Mouse (Mus musculus) G1E (cell line): ENCODE measurements at regions not wholly inside any gene's neighbourhood (a gene's known extent, or its start where the extent isn't known, plus 50 kb on each side); places are given as distances from the start of the nearest gene placed in this dataset.

Source experiments
- ATAC-seq: 2 replicates; pipeline ENCODE4 v1.8.0; 2016; ENCODE audit warnings: mild to moderate bottlenecking; ENCODE audit not compliant: insufficient number of reproducible peaks, poor library complexity, low FRiP score, severe bottlenecking; ENCODE audit errors: extremely low read depth
- DNase-seq: peaks from one replicate; pipeline ENCODE4 v3.0.0; 2012; ENCODE audit warnings: low spot score
- H3K27me3 ChIP-seq: 2 replicates; pipeline ENCODE4 v1.6.1; 2012; ENCODE audit warnings: mild to moderate bottlenecking, low read length, inconsistent platforms; ENCODE audit not compliant: insufficient read depth
- H3K36me3 ChIP-seq: replicated peaks from 2 replicates; pipeline ENCODE3; 2012; ENCODE audit warnings: mild to moderate bottlenecking, inconsistent platforms
- H3K4me1 ChIP-seq: 2 replicates; pipeline ENCODE4 v1.6.1; 2012; ENCODE audit warnings: low read depth, low read length, inconsistent platforms, mixed read lengths; ENCODE audit not compliant: insufficient read depth
- H3K4me3 ChIP-seq: 2 replicates; pipeline ENCODE4 v1.5.1; 2012; ENCODE audit warnings: low read depth, mild to moderate bottlenecking, inconsistent platforms, low read length, moderate library complexity, mixed read lengths
- H3K9me3 ChIP-seq: replicated peaks from 2 replicates; pipeline ENCODE4 v1.6.1; 2012; ENCODE audit warnings: inconsistent platforms
- CTCF ChIP-seq: IDR thresholded peaks from 2 replicates; pipeline ENCODE4 v1.5.1; 2012; ENCODE audit warnings: low read depth, low read length, inconsistent platforms, mixed read lengths
- GATA1 ChIP-seq: IDR thresholded peaks from 2 replicates; pipeline ENCODE4 v1.6.1; 2012; ENCODE audit warnings: borderline replicate concordance, low read length, inconsistent platforms, mixed read lengths
- GATA2 ChIP-seq: IDR thresholded peaks from 2 replicates; pipeline ENCODE4 v1.6.1; 2012; ENCODE audit warnings: low read depth, low read length, inconsistent platforms, borderline replicate concordance
- POLR2AphosphoS5 ChIP-seq: IDR thresholded peaks from 2 replicates; pipeline ENCODE4 v1.6.1; 2012; ENCODE audit warnings: low read depth, low read length, inconsistent platforms; ENCODE audit not compliant: insufficient replicate concordance
- TAL1 ChIP-seq: conservative IDR thresholded peaks from 2 replicates; pipeline ENCODE4 v1.6.1; 2012; ENCODE audit warnings: low read depth, low read length, inconsistent platforms, mixed read lengths

DNA sequence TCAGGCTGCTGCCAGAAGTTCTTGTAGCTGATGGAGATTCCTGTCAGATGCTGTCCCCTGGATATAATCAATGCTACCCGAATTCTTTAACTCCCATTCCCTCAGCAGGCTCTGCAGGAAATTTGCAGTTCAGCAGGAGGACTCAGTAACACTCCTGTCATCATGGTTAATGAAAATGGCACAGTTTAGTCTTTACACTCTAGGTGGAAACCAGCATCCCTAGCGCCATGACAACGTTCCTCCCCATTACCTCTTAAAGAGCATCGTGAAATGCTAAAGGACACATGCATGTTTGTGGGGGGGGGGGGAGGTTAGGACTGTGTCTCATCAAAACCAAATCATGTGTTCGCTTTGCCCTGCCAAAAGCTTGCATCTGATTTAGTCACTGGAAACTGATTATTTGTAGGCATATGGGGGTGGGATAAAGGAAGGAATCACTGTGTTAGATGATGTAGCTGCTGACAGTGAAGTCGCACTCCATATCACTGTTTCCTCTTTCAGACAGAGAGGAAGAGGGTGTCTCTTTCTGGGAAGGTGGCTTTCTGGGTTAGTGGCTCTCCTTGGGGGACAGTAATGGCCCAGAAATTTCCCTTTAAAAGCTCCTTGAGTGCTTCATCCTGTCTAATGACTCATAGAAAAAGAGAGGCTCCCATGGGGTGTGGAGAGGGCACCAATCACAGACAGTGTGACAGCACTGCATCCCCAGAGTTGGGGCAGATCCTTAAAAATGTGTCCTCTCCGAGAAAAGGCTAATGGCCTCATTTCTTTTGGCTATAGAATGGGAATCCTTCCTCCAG, 351.5 kb downstream of the Plekhb2 start:
- TF ChIP-seq TAL1 (no peak), CTCF (no peak), GATA2 (no peak), POLR2AphosphoS5 (no peak), GATA1 (no peak)
- H3K36me3 ChIP-seq = no peaks in the 10 kb centered on the region

DNA sequence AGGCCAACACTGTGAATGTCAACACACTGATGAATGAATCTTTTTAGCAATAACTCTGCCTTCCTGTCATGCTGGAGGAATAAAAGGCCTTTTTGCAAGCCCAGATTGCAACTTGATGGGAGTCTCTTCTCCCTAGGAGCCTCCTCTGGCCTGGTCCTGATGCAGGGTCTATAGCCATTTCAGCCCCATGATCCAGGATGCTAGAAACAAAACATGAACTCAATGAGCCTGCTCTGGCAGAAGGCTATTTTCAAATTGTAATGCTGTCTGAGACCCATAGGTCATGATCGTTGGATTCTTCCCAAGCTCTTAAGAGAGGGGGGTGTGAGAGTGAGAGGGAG, 352.1 kb downstream of the Plekhb2 start:
- no peaks in the 10 kb centered on the region for H3K36me3 ChIP-seq
- ATAC-seq (no peak), DNase-seq (no peak)
- no peaks in the 10 kb centered on the region for H3K27me3 ChIP-seq
- H3K4me3 ChIP-seq = no peak overlapping the region
- H3K9me3 ChIP-seq = no peaks in the 10 kb centered on the region
- H3K4me1 ChIP-seq = no peaks in the 10 kb centered on the region
- TF ChIP-seq TAL1 = no peak
- no peak for TF ChIP-seq CTCF
- TF ChIP-seq POLR2AphosphoS5 = no peak
- no peak for TF ChIP-seq GATA2
- no peak for TF ChIP-seq GATA1

More for the DNA sequence above, 351.5 kb downstream of the Plekhb2 start:
- H3K27me3 ChIP-seq = no peaks in the 10 kb centered on the region
- no peak for DNase-seq
- ATAC-seq = no peak
- no peaks in the 10 kb centered on the region for H3K4me1 ChIP-seq
- H3K4me3 ChIP-seq = no peak overlapping the region
- no peaks in the 10 kb centered on the region for H3K9me3 ChIP-seq

DNA sequence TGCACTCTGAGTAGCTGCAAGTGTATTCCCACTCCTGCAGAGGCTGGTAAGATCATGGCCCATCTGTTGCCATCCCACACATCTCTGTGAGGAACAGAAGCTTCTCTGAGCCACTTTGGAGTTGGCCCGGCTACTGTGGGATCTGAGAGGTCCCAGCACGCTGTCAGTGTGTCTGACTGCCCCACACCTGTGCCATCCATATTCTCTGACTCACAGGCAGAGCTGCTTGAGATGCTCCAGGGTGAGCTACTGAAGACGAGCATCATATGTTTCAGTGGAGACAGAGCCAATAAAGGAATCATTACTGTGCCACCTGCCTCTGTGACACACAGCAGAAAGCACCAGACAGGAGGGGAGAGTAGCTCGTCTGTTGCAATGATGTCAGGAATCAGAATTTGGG, 352.8 kb downstream of the Plekhb2 start:
- Histone ChIP-seq H3K4me1 (no peaks in the 10 kb centered on the region), H3K27me3 (no peaks in the 10 kb centered on the region), H3K9me3 (no peaks in the 10 kb centered on the region), H3K36me3 (no peaks in the 10 kb centered on the region), H3K4me3 (no peak overlapping the region)
- ATAC-seq = no peak
- no peak for DNase-seq
- TF ChIP-seq GATA1 = no peak
- TF ChIP-seq TAL1 = no peak
- no peak for TF ChIP-seq POLR2AphosphoS5
- TF ChIP-seq GATA2 = no peak
- TF ChIP-seq CTCF = no peak

DNA sequence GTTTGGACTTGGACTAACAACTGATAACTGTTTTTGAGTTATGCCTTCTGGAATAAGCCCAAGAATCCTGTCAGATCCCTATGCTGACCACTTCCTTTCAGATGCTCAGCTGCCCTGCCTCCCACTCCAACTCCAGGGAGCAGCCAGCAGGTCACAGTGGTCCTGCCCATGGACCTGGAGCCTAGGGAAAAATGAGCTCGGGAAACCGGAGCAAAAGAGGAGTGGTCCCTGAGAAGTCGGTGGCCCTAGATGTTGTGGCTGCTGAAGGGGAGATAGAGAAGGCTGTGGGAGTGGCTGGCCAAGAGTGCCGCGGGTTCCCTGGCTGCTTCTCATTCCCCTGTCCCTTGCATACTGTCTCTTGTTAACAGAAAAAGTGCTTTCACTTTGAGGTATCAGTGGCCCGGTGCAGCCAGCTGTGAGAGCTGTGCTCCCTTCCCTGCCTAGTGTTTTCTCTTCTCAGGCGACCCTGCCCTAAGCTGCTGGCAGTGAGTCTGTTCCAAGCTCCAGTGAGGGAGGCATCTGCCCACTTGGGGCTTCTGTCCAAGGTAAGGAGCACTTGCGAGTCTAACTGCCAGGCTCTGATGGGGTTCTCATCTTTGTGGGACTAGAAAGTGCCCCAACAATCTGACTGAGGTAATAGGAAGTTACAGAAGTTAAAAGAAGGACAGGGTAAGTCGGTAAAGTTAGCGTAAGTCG, 357.2 kb downstream of the Plekhb2 start:
- TF ChIP-seq CTCF = no peak
- TF ChIP-seq TAL1 = no peak
- no peak for TF ChIP-seq GATA1
- no peak for TF ChIP-seq POLR2AphosphoS5
- TF ChIP-seq GATA2 = no peak
- Histone ChIP-seq H3K4me3 (no peak overlapping the region), H3K36me3 (no peaks in the 10 kb centered on the region), H3K27me3 (no peaks in the 10 kb centered on the region), H3K9me3 (no peaks in the 10 kb centered on the region), H3K4me1 (no peaks in the 10 kb centered on the region)
- DNase-seq (no peak), ATAC-seq (no peak)

DNA sequence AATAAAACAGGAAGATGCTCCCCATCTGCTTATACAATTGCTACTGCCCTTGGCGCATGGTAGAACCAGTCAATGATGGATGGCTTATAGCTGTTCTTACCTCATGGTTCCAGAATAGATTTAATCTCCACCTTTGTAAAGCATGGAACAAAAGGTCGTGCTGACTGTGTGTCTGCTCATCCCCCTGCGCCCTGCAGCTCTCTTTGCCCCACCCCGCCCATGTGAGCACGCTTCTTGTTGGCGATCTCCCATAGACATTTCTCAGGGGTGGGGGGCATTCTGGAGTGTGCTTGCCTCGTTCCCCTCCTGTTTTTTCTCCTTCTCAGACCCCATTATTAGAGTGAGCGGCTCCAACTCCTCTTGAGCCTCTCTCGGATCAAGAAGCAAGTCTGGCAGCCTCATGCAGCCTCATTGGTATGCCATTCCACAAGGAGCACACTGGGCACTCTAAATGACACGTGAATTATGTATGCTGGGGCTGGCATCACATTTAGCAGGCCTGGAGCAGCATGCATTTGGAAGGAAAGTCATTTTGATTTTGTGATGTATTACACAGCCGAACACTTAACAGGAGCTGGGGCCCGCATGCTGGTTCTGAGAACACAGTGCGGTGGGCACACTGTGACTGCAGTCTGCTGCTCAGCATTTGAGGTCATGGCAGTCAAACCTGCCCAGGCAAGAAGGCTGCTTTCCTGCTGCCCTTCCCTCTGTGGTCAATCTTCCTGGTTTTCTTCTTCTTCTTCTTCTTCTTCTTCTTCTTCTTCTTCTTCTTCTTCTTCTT, 362.5 kb downstream of the Plekhb2 start:
- H3K36me3 ChIP-seq = no peaks in the 10 kb centered on the region
- no peak overlapping the region for H3K4me3 ChIP-seq
- H3K9me3 ChIP-seq = no peaks in the 10 kb centered on the region
- TF ChIP-seq GATA2 (no peak), POLR2AphosphoS5 (no peak), CTCF (no peak), GATA1 (no peak), TAL1 (no peak)
- DNase-seq (no peak), ATAC-seq (no peak)
- H3K27me3 ChIP-seq = no peaks in the 10 kb centered on the region
- no peaks in the 10 kb centered on the region for H3K4me1 ChIP-seq

DNA sequence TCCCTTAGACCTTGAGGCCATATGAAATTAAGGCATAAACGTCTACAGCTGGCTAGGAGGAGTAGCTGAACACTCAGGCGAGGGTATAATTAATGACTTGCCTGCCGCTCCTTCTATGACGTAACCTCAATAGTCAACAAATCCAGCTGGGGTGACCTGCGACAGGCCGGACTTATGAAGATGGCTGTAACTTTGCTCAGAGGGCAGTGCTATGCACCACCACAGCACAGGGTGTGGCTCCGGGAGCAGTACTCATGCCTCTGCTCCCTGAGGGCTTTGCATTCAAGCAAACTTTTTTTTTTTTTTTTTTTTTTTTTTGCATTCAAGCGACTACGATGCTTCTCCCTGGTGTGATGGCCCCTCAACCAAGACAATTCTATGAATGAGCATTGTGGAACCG, 364.1 kb downstream of the Plekhb2 start:
- Histone ChIP-seq H3K4me3 (no peak overlapping the region), H3K36me3 (no peaks in the 10 kb centered on the region), H3K9me3 (no peaks in the 10 kb centered on the region), H3K27me3 (no peaks in the 10 kb centered on the region), H3K4me1 (no peaks in the 10 kb centered on the region)
- DNase-seq (no peak), ATAC-seq (no peak)
- TF ChIP-seq GATA1 (no peak), TAL1 (no peak), CTCF (no peak), GATA2 (no peak), POLR2AphosphoS5 (no peak)
